Mouse (Mus musculus): ENCODE results near the gene Col24a1. TPM values are rescaled to one million over a fixed set of nuclear protein-coding genes. Genes with fewer than 3 reads are reported as not detected.

The Col24a1 gene
- total RNA-seq, 4 experiments from 2014 or later: not detected

GRCm38 (mm10) chr3:145575743-145576481, 283.6 kb downstream of the Col24a1 start, which contains the start of gene Znhit6:
Gene Znhit6, plus strand, starts transcription at chr3:145576205.
- peak; percentile 89 for DNase-seq

DNA sequence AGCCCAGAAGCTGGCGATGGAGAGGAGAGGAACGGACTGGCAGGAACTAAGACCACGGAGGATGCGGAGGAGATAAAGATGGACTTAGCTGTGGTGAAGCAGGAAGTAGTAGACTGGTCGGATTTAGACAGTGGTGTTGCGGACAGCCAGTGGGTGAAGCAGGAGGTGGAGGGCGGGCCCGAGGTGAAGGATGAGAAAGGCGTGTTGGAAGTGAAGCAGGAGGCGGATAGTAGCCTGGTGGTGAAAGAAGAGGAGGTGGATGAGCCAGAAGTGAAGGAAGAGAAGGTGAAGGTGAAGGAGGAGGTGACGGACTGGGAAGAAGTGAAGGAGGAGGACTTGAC, 284.2 kb downstream of the Col24a1 start:
- DNase-seq: no peak

DNA sequence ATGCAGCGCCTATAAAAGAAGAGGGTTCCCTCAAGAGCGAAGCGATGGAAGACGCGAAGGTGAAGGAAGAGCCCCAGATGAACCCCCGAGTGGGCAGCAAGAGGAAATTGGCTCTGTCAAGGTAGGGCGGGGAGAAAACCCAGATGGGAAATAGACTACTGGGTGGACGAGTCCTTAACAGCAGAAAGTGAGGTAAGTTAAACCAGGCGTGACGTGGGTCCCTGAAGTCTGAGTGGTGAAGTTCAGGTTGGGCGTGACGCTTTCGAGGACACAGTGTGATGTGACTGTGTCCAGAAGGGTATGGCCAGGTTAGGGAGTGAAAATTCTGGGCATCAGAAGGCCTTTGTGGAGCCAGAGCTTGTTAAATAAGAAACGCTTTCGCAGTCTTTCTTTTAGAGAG, 284.6 kb downstream of the Col24a1 start:
- no peak for DNase-seq

GRCm38 (mm10) chr3:145583043-145583442, 290.8 kb downstream of the Col24a1 start:
- no peak for DNase-seq

DNA sequence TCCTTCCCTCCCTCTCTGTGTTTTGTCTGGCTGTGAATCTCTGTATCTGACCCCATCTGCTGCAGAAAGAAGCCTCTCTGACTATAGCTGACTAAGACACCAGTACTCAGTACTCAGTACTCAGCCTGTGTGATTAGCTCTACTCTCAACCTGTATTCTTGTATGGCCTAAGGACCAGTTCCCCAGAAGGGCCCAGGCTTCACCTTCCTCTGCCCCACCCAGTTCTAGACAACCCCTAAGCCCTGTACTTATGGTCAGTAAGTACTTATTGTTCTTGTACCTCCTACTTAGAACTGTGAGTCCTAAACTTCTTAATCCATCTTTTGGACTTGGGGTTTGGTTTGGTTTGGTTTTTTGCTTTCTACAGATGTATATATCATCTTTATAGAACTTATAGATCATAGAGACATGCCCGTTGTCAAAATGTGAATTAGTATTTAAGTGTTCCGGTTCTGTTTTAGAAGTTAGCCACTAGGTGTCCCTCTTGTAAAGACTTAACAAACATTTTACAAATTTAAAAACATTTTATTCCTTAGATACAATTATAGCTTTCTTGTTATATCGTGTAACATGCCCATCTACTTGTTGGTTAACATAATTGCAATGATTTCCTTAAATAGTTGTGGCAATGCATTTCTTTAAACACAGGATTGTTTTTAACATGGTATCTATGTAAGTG, 291.4 kb downstream of the Col24a1 start:
- no peak for DNase-seq

DNA sequence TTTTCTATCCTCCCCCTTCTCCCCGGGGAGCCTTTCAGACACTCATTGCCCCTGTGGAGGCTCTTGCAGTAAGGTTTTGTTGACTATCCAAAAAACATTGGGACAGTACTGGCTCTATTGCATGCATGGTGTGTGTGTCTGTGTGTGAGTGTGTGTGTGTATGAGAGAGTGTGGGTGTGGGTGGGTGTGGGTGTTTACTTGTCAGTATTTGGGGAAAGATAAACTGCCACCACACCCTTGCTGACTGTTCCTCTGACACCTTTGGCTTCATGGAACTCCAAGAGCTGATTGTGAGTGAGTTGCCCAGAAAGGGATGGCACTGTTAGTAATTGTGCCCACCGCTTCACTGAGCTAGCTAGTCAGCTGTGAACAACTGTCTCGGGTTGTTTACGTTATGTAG, 298.3 kb downstream of the Col24a1 start:
- DNase-seq: no peak

DNA sequence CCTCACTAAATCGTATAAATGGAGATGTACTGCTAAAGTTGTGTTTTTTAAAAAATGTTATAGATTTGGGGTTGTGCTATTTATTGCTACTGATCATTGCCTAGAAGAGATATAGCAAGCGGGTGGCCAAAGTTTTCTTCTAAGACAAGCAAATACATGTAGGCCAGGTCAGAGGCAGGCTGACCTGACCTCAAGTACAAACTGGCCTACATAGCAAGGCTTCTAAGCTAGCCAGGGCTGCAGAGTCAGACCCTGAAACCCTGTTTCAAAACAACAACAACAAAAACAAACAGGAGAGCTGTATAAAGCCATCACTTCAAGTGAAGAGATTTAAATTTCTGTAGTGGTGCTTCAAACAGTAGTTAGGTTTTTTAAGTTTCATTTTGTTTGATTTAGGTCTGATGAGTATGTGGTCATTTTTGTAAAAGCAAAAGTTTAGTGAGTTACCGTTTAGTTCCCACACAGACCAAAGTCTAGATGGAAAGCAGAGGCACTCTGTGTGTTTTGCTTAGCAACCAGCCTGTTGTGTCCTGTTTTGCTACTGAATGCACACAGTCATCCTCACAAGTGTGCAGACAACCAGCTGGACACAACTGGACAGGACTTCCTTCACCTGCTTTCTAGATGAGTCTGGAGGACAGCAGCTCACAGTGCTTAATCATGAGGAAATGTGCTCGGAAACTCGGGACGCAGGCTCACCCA, 299.7 kb downstream of the Col24a1 start:
- DNase-seq: no peak

GRCm38 (mm10) chr3:145595354-145595753, 303.1 kb downstream of the Col24a1 start:
- DNase-seq: no peak

GRCm38 (mm10) chr3:145599059-145599458, 306.8 kb downstream of the Col24a1 start:
- DNase-seq: no peak

- DNase-seq: no peak
Observed at GRCm38 (mm10) chr3:145600801-145601200, 308.5 kb downstream of the Col24a1 start.

DNA sequence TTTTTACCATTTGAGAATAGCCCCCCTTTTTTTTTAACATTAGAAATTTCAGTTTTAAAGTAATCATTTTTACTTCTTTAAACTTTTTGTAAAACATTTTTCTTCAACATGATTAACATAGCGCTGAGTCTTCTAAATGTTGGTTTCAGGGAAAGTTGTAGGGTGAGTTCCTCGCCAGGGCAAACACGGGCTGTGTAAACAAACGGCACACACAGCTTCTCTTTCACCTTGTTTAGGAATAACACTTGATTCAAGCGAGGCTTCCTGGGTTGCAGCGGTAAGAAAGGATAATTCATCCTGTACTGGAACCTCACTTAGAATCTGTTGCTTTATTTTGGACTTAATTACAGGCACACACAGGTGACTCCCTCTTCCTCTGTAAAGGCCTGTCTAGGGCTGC, 309.1 kb downstream of the Col24a1 start:
- no peak for DNase-seq

Other genes with a start within 250 kb of the Col24a1 start
- 1 to 10 TPM in 1 of 4 experiments, under 1 TPM in 1, not detected in 2; 0.12 to 1.3 TPM for gene Clca2, start 193.0 kb upstream of the Col24a1 start, total RNA-seq (2022)
- gene Odf2l, start 173.9 kb upstream of the Col24a1 start, total RNA-seq (2022): 10 to 100 TPM; 18.1 to 26.7 (median 22.5) TPM

Measured in adrenal gland, adult 8-10 months (tissue).